Comparison of ENCODE assay signal across 13 mouse cellular contexts in the genomic region with DNA sequence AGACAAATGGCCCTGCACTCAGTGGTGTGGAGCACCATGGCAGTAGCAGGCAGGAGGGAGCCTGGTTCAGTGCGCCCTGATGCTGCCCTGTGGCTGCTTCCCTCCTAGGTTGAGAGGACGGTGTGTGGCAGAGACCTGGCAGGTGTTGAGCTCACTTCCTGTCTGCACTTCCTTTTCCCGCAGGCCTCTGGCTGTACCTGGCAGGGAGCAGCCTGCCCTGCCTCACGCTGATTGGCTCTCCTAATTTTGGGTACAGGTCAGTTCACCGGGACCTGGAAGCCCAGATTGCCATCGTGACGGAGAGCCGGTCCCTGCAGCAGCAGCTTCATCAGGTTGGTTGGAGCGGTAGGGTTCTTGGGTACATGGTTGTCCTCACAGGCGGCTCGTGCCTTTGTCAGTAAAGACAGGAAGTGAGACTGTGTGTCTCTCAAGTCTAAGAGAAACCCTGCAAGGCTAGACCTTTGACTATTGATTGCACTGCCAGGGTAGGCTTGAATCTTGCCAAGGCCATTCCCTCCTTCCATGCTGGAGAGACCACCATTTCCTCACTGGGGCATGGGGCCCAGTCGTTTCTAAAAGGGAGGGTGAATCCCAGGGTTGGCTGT. TPM values are rescaled to one million over a fixed set of nuclear protein-coding genes. Genes with fewer than 3 reads are reported as not detected.
DNase-seq lines count a peak whose midpoint lies in the region; ATAC-seq lines count a peak whose summit lies in the region.
"Had no signal": no experiment of that assay in that cellular context is flagged by ENCODE, and none has a peak within 500 bp of the region (broad histone marks: within the 10 kb centered on the region; RNA-seq: fewer than 3 reads in every experiment).

No protein-coding gene starts in this region.

- no peak overlapping the region for H3K4me2 ChIP-seq in forebrain, embryonic 16.5 days (ENCODE audit: low read length)
- H3K4me2 ChIP-seq: forebrain, embryonic 15.5 days; limb, embryonic 15.5 days had no signal

- no peak overlapping the region for H3K4me3 ChIP-seq in forebrain, embryonic 16.5 days (replicated peaks; ENCODE audit: low read length)
- H3K4me3 ChIP-seq: forebrain, embryonic 15.5 days; limb, embryonic 15.5 days had no signal

- H3K27me3 ChIP-seq in forebrain, embryonic 16.5 days (replicated peaks; ENCODE audit: control insufficient read depth, insufficient read depth, low read length), result no peaks in the 10 kb centered on the region
- H3K27me3 ChIP-seq: forebrain, embryonic 15.5 days; limb, embryonic 15.5 days had no signal

- H3K4me1 ChIP-seq in forebrain, embryonic 16.5 days (replicated peaks; ENCODE audit: control insufficient read depth, insufficient read depth, low read length), result 0 out of 2 replicates have a peak, but pooled peaks cover 4% of the 10 kb centered on the region

- peak; percentile 48 for ATAC-seq in megakaryocyte, adult 5-6 weeks (ENCODE audit: poor library complexity, severe bottlenecking)
- no peak for ATAC-seq in forebrain, embryonic 16.5 days
- ATAC-seq: forebrain, embryonic 15.5 days had no signal

- WGBS in forebrain, embryonic 16.5 days, result 85% methylated on average over 12 of the region's 12 CpGs

- H3K36me3 ChIP-seq in forebrain, embryonic 16.5 days (ENCODE audit: control insufficient read depth, insufficient read depth), result no peaks in the 10 kb centered on the region; the same call in 1 of the 2 replicates

- peak; percentile 59 to 65 for DNase-seq in B cell, adult 2 months
- DNase-seq in CD4-positive, CD25-positive, alpha-beta regulatory T cell, adult 2 months (ENCODE audit: low read depth, low spot score), result peak; percentile 74
- DNase-seq in thymus, adult 18-20 months, result peak; percentile 64 to 69
- DNase-seq in right cerebral cortex, postnatal 36 days (ENCODE audit: low spot score in 2 of 2), result no peak
- no peak for DNase-seq in kidney, adult 18-20 months
- DNase-seq: cerebellum, postnatal 36 days; gastrocnemius, postnatal 14 days; kidney, adult 2 months; layer of hippocampus, adult 9-11 months had no signal

- H3K9ac ChIP-seq in forebrain, embryonic 16.5 days (replicated peaks; ENCODE audit: low read depth, low read length), result no peak overlapping the region
- H3K9ac ChIP-seq: forebrain, embryonic 15.5 days; limb, embryonic 15.5 days had no signal

- H3K27ac ChIP-seq in forebrain, embryonic 16.5 days (ENCODE audit: low read length), result no peak overlapping the region
- H3K27ac ChIP-seq: forebrain, embryonic 15.5 days; limb, embryonic 15.5 days had no signal

- H3K9me3 ChIP-seq in forebrain, embryonic 16.5 days (ENCODE audit: control insufficient read depth, low read length), result no peaks in the 10 kb centered on the region
- H3K9me3 ChIP-seq: forebrain, embryonic 15.5 days; limb, embryonic 15.5 days had no signal

RNA-seq across cellular contexts. Expression of a gene that starts 28.4 kb away (rescaled TPM):
- 18.7 and 22.4 TPM in 2 replicates for total RNA-seq in megakaryocyte, adult 5-6 weeks (2015)
- total RNA-seq in megakaryocyte, adult 5-6 weeks (2017), result 26.7 and 27.2 TPM in 2 replicates
- polyA plus RNA-seq in forebrain, embryonic 16.5 days (2015; fragmentation: Nextera tagmentation; extraction: Ambion mirVana), result 56.9 and 58.1 TPM in 2 replicates

RNA-seq across cellular contexts. Expression of a gene that starts 44.6 kb away (rescaled TPM):
- total RNA-seq in megakaryocyte, adult 5-6 weeks (2015), result 2.0 and 3.1 TPM in 2 replicates
- 3.2 and 5.1 TPM in 2 replicates for total RNA-seq in megakaryocyte, adult 5-6 weeks (2017)
- 11.7 and 13.7 TPM in 2 replicates for polyA plus RNA-seq in forebrain, embryonic 16.5 days (2015; fragmentation: Nextera tagmentation; extraction: Ambion mirVana)

Comparison
In these comparisons a context has a peak if more than half of its experiments do, and no peak if none do; other contexts are left out.
1. DNase-seq: peak in B cell, adult 2 months (2 of 2), CD4-positive, CD25-positive, alpha-beta regulatory T cell, adult 2 months (single experiment) and thymus, adult 18-20 months (2 of 2); none in right cerebral cortex, postnatal 36 days (0 of 2) and kidney, adult 18-20 months (single experiment).